Mouse (Mus musculus): Measurements from ENCODE around the gene Ube2q1. TPM values are rescaled to one million over a fixed set of nuclear protein-coding genes. Genes with fewer than 3 reads are reported as not detected.

Ube2q1 gene
- polyA plus RNA-seq, 1 experiment from 2014 or later: 14.7 TPM

Other genes with a start within 250 kb of the Ube2q1 start
- gene Adar, start 58.6 kb upstream of the Ube2q1 start, polyA plus RNA-seq (2016; fragmentation: Nextera tagmentation; extraction: Ambion mirVana): 8.6 and 10.0 TPM in 2 replicates
- 0.25 and 0.26 TPM in 2 replicates for gene Chrnb2, start 9.0 kb upstream of the Ube2q1 start, polyA plus RNA-seq (2016; fragmentation: Nextera tagmentation; extraction: Ambion mirVana)
- gene She, start 57.8 kb downstream of the Ube2q1 start, polyA plus RNA-seq (2016; fragmentation: Nextera tagmentation; extraction: Ambion mirVana): 5.4 and 5.9 TPM in 2 replicates
- gene Il6ra, start 139.6 kb downstream of the Ube2q1 start, polyA plus RNA-seq (2016; fragmentation: Nextera tagmentation; extraction: Ambion mirVana): 0.28 and 0.48 TPM in 2 replicates
- gene Atp8b2, start 189.9 kb downstream of the Ube2q1 start, polyA plus RNA-seq (2016; fragmentation: Nextera tagmentation; extraction: Ambion mirVana): 15.3 and 17.7 TPM in 2 replicates
- 114 and 150 TPM in 2 replicates for gene Hax1, start 225.2 kb downstream of the Ube2q1 start, polyA plus RNA-seq (2016; fragmentation: Nextera tagmentation; extraction: Ambion mirVana)